Mouse (Mus musculus) liver, embryonic 16.5 days (tissue): ENCODE measurements around the gene Unc93b1. TPM values are rescaled to one million over a fixed set of nuclear protein-coding genes. Genes with fewer than 3 reads are reported as not detected.
A peak's percentile ranks its signal among the peaks of the same experiment; 100 is the strongest.

Experiments
- ATAC-seq: fragments of 200-750 bp; cut with Nextera tagmentation; 2 replicates; pipeline ENCODE4 v1.8.0; 2017; ENCODE audit warnings: low read depth, mild to moderate bottlenecking, moderate number of reproducible peaks, moderate library complexity
- H3K27ac ChIP-seq: fragments of 300-500 bp; sonication (generic); 2 replicates; pipeline ENCODE4 v1.5.1; 2014; ENCODE audit warnings: mild to moderate bottlenecking, low read length
- H3K27me3 ChIP-seq: fragments of 300-500 bp; sonication (generic); 2 replicates; pipeline ENCODE4 v1.6.1; 2014; ENCODE audit warnings: low read depth, low read length, mixed read lengths; ENCODE audit not compliant: control insufficient read depth, insufficient read depth
- H3K36me3 ChIP-seq: fragments of 300-500 bp; sonication (generic); 2 replicates; pipeline ENCODE4 v1.6.1; 2014; ENCODE audit warnings: mild to moderate bottlenecking; ENCODE audit not compliant: control insufficient read depth, insufficient read depth
- H3K4me1 ChIP-seq: fragments of 300-500 bp; sonication (generic); 2 replicates; pipeline ENCODE4 v1.6.1; 2014; ENCODE audit warnings: low read depth, low read length, mixed read lengths; ENCODE audit not compliant: control insufficient read depth
- H3K4me2 ChIP-seq: fragments of 300-500 bp; sonication (generic); 2 replicates; pipeline ENCODE4 v1.6.1; 2014; ENCODE audit warnings: low read depth, low read length, mixed read lengths
- H3K4me3 ChIP-seq: fragments of 300-500 bp; sonication (generic); 2 replicates; pipeline ENCODE4 v1.5.1; 2014; ENCODE audit warnings: low read depth, mild to moderate bottlenecking, low read length
- H3K9ac ChIP-seq: fragments of 300-500 bp; sonication (generic); 2 replicates; pipeline ENCODE4 v1.6.1; 2014; ENCODE audit warnings: low read depth, low read length
- H3K9me3 ChIP-seq: fragments of 300-500 bp; sonication (generic); replicated peaks from 2 replicates; pipeline ENCODE4 v1.6.1; 2016; ENCODE audit warnings: low read length; ENCODE audit not compliant: control insufficient read depth
- WGBS: fragments of 180-500 bp; shearing (Covaris S2); extraction: QIAGEN DNeasy Blood & Tissue Kit; methylation state at CpG from one replicate; pipeline ENCODE4 v1.1.7; 2014; ENCODE audit not compliant: insufficient replicate concordance; 5-methylcytosine and 5-hydroxymethylcytosine counted together
- polyA plus RNA-seq: library from polyadenylated mRNA; unstranded; fragments of >200 nt; fragmentation: Nextera tagmentation; extraction: Ambion mirVana; gene quantifications from 2 replicates; pipeline ENCODE4 v1.2.1, GENCODE M21; 2015

Unc93b1 gene
- polyA plus RNA-seq, 1 experiment from 2014 or later = 35.8 TPM

GRCm38 (mm10) chr19:3924190-3924589 lies 10.8 kb upstream of the Unc93b1 start:
- Histone ChIP-seq H3K27ac (peak overlapping the region; percentile 29; the same call in 1 of the 2 replicates), H3K4me3 (no peak overlapping the region), H3K36me3 (no peaks in the 10 kb centered on the region), H3K27me3 (no peaks in the 10 kb centered on the region), H3K4me1 (peaks cover 12% of the 10 kb centered on the region), H3K9ac (no peak overlapping the region), H3K9me3 (no peaks in the 10 kb centered on the region), H3K4me2 (no peak overlapping the region)
- 64% methylated on average over 8 of the region's 8 CpGs for WGBS
- no peak for ATAC-seq

- H3K4me1 ChIP-seq = peaks cover 14% of the 10 kb centered on the region
- no peak overlapping the region for H3K4me2 ChIP-seq
- 64% methylated on average over 7 of the region's 7 CpGs for whole genome bisulfite sequencing
- no peak overlapping the region for H3K9ac ChIP-seq
- no peaks in the 10 kb centered on the region for H3K27me3 ChIP-seq
- no peaks in the 10 kb centered on the region for H3K9me3 ChIP-seq
- ATAC-seq = no peak
- H3K27ac ChIP-seq = no peak overlapping the region
- H3K36me3 ChIP-seq = no peaks in the 10 kb centered on the region
- no peak overlapping the region for H3K4me3 ChIP-seq
These were observed 10.1 kb upstream of the Unc93b1 start for GRCm38 (mm10) chr19:3924868-3925267.

GRCm38 (mm10) chr19:3925859-3926258 lies 9.1 kb upstream of the Unc93b1 start:
- no peaks in the 10 kb centered on the region for H3K9me3 ChIP-seq
- ATAC-seq = no peak
- 70% methylated on average over 6 of the region's 6 CpGs for WGBS
- H3K4me3 ChIP-seq = no peak overlapping the region
- H3K9ac ChIP-seq = no peak overlapping the region
- H3K4me1 ChIP-seq = peaks cover 21% of the 10 kb centered on the region
- H3K36me3 ChIP-seq = no peaks in the 10 kb centered on the region
- H3K27ac ChIP-seq = no peak overlapping the region
- H3K27me3 ChIP-seq = no peaks in the 10 kb centered on the region
- no peak overlapping the region for H3K4me2 ChIP-seq

- ATAC-seq = no peak
- H3K9me3 ChIP-seq = no peaks in the 10 kb centered on the region
- no peak overlapping the region for H3K4me3 ChIP-seq
- H3K36me3 ChIP-seq = no peaks in the 10 kb centered on the region
- no peak overlapping the region for H3K9ac ChIP-seq
- H3K4me1 ChIP-seq = peaks cover 21% of the 10 kb centered on the region
- no peaks in the 10 kb centered on the region for H3K27me3 ChIP-seq
- H3K27ac ChIP-seq = no peak overlapping the region
- 28% methylated on average over 3 of the region's 3 CpGs for WGBS
- no peak overlapping the region for H3K4me2 ChIP-seq
These were observed 8.7 kb upstream of the Unc93b1 start for GRCm38 (mm10) chr19:3926279-3926678.

GRCm38 (mm10) chr19:3926685-3927084 lies 8.3 kb upstream of the Unc93b1 start:
- no peak for ATAC-seq
- Histone ChIP-seq H3K27me3 (no peaks in the 10 kb centered on the region), H3K4me2 (no peak overlapping the region), H3K4me3 (no peak overlapping the region), H3K27ac (no peak overlapping the region), H3K9me3 (no peaks in the 10 kb centered on the region), H3K9ac (no peak overlapping the region), H3K4me1 (peaks cover 21% of the 10 kb centered on the region), H3K36me3 (no peaks in the 10 kb centered on the region)
- 73% methylated on average over 6 of the region's 6 CpGs for WGBS

GRCm38 (mm10) chr19:3927989-3928388 lies 7.0 kb upstream of the Unc93b1 start:
- ATAC-seq = no peak
- Histone ChIP-seq H3K9me3 (no peaks in the 10 kb centered on the region), H3K4me2 (no peak overlapping the region), H3K27me3 (no peaks in the 10 kb centered on the region), H3K27ac (peak overlapping the region; percentile 14; the same call in 1 of the 2 replicates), H3K36me3 (no peaks in the 10 kb centered on the region), H3K9ac (no peak overlapping the region), H3K4me1 (peaks cover 18% of the 10 kb centered on the region), H3K4me3 (no peak overlapping the region)
- WGBS = 48% methylated on average over 4 of the region's 4 CpGs

GRCm38 (mm10) chr19:3928779-3929178 lies 6.2 kb upstream of the Unc93b1 start:
- peak overlapping the region; percentile 26; the same call in 1 of the 2 replicates for H3K4me3 ChIP-seq
- no peak overlapping the region for H3K9ac ChIP-seq
- H3K27me3 ChIP-seq = no peaks in the 10 kb centered on the region
- ATAC-seq = no peak
- H3K36me3 ChIP-seq = no peaks in the 10 kb centered on the region
- H3K4me1 ChIP-seq = peaks cover 14% of the 10 kb centered on the region
- no peaks in the 10 kb centered on the region for H3K9me3 ChIP-seq
- peak overlapping the region; percentile 54 for H3K27ac ChIP-seq
- WGBS = 62% methylated on average over 4 of the region's 4 CpGs
- H3K4me2 ChIP-seq = 0 out of 2 replicates have a peak overlapping the region, but pooled peaks have one; percentile 14

- Histone ChIP-seq H3K4me1 (peaks cover 14% of the 10 kb centered on the region), H3K9me3 (no peaks in the 10 kb centered on the region), H3K36me3 (no peaks in the 10 kb centered on the region), H3K4me3 (peak within 1 kb of the TSS; percentile 26; the same call in 1 of the 2 replicates), H3K4me2 (peak within 1 kb of the TSS; percentile 28; the same call in 1 of the 2 replicates), H3K9ac (no peak within 1 kb of the TSS; the same call in 1 of the 2 replicates), H3K27me3 (no peaks in the 10 kb centered on the region), H3K27ac (peak within 1 kb of the TSS; percentile 54)
- WGBS = 19% methylated on average over 12 of the region's 12 CpGs
- peak; percentile 77 for ATAC-seq
These were observed 5.6 kb upstream of the Unc93b1 start, which contains the start of gene Aldh3b1 for GRCm38 (mm10) chr19:3929211-3929941. Aldh3b1 (minus strand) TSS chr19:3929808.
